Mouse (Mus musculus): ENCODE measurements around the gene Olfr177.

The Olfr177 gene

GRCm38 (mm10) chr16:58874668-58875067 is at the start of gene Olfr177:
TSS of gene Olfr177 (minus strand) at chr16:58874768.
- no peak for DNase-seq (ENCODE audit: low spot score in 2 of 2)

GRCm38 (mm10) chr16:58891963-58892362 is 17.4 kb upstream of the Olfr177 start, which contains the start of gene Olfr178:
TSS of gene Olfr178 (minus strand) at chr16:58892063.
- DNase-seq (ENCODE audit: low spot score in 2 of 2): no peak

GRCm38 (mm10) chr16:58884416-58884815 is 9.8 kb upstream of the Olfr177 start:
- peak in 1 of 2 experiments; percentile 3 for DNase-seq (ENCODE audit: low spot score in 2 of 2)

GRCm38 (mm10) chr16:58861479-58861878 is 13.1 kb downstream of the Olfr177 start:
- no peak for DNase-seq (ENCODE audit: low spot score in 2 of 2)

- no peak for DNase-seq (ENCODE audit: low spot score in 2 of 2)
Observed at GRCm38 (mm10) chr16:58860032-58860737, 14.4 kb downstream of the Olfr177 start.

GRCm38 (mm10) chr16:58826732-58827319 is 47.7 kb downstream of the Olfr177 start, which contains the start of gene Olfr175-ps1:
TSS of gene Olfr175-ps1 (minus strand) at chr16:58826782.
- no peak for DNase-seq (ENCODE audit: low spot score in 2 of 2)
